Mouse (Mus musculus) hematopoietic stem cell, adult 5-6 weeks (primary cell): ENCODE measurements around the gene Gm20538. TPM values are rescaled to one million over a fixed set of nuclear protein-coding genes. Genes with fewer than 3 reads are reported as not detected.

Experiments used
- ATAC-seq, 2 experiments: fragments of 125-278 bp in 1 of 2; replicated peaks in 1 of 2; 2 replicates each; pipeline ENCODE4 v1.8.0; 2016 to 2017; ENCODE audit warnings: inconsistent platforms in 2 of 2, mild to moderate bottlenecking in 2 of 2, moderate number of reproducible peaks in 2 of 2, low read depth in 1 of 2, moderate TSS enrichment in 1 of 2; ENCODE audit not compliant: low FRiP score in 2 of 2, poor library complexity in 2 of 2, severe bottlenecking in 2 of 2, insufficient read depth in 1 of 2, low TSS enrichment in 1 of 2
- total RNA-seq: library from RNA; stranded (forward); fragments of 172-1452, 232-1000 nt; gene quantifications from 2 replicates; pipeline ENCODE4 v1.2.3, GENCODE M21; 2017

Gene Gm20538
- total RNA-seq, 1 experiment from 2014 or later: not detected

DNA sequence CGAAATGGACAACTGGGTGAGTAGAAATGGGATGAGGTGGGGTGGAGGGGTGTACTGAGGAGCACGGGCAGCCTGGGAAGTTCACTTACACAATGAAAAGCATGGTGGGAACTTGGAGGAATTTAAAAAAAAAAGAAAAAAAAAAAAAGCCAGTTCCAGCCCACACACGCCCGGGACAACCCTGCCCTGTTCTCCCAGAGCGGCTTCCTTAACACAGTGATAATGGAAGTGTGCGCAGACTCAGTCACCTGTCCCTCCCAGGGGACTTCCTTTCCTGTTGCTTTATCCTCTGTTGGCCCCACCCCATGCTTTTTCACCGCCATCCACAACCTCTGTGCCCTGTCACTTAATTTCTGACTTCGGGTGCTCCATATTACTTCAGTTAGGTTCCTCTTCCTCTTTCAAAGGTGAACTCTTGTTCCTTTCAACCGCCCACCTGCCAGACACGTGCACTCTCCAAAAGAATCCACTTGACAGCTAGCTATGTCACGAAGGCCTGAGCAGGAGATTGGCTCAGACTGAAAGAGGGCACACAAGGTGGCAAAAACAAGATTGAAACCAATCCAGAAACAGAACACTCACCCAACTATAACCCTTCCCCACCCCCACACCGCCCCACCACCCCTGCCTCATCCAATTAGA is 42.0 kb downstream of the Gm20538 start:
- ATAC-seq: peak in 1 of 2 experiments; percentile 42; a peak in 1 of 4 replicates

DNA sequence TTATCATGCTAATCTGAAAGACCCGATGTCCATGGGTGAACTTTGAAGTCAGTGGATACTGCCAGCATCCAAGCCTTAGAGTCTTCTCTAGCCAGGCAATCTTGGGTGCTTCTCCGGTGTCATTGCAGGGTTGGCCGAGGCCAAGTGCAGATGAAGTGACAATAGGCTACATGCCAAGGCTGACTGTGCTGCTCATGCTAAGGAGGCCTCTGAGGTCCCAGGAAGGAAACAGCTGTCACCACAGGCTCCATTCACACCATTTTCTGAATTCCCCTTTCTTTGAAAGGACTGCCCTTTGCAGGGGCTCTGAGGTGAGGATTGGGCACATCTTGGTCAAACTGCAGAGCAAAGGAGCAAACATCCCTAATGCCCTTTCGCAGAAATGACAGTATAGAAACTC is 49.9 kb downstream of the Gm20538 start:
- no peak for ATAC-seq

DNA sequence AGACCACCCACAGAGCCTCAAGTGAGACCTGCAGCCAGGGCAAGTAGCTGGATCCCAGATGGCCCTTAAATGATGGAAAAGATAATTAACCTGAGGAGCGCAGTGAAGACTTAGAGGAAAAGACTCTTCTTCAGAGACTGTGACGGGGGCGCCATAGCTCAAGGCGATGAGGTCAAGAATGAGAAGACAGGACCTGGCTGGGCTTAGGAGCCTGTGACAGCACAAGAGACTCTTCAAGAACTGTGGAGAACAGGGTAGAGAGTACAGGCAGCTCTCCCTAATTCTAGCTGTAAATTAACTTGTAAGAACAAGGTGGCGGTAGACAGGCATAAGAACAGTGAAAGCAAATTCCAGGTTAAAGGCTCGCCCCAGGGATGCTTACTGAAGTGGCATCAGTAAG is 50.7 kb downstream of the Gm20538 start:
- no peak for ATAC-seq

DNA sequence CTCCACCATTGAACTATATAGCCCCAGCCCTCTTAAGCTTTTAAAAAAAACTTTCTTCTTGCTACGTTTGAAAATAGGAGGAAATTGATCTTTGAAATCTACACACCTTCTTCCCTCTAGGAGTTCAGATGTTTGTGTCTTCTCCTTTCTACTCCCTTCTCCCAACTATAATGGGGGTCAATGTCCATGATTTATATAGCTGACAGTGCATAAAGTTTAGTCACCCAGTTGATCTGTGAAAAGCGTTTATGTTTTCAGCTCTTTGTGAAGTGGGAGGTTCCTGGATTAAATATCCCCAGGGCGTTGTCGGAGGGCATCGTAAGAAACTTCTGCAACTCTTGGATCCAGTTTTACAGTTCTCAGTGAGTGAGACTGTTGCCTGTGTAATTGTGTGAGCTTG is 52.4 kb downstream of the Gm20538 start:
- ATAC-seq: no peak

DNA sequence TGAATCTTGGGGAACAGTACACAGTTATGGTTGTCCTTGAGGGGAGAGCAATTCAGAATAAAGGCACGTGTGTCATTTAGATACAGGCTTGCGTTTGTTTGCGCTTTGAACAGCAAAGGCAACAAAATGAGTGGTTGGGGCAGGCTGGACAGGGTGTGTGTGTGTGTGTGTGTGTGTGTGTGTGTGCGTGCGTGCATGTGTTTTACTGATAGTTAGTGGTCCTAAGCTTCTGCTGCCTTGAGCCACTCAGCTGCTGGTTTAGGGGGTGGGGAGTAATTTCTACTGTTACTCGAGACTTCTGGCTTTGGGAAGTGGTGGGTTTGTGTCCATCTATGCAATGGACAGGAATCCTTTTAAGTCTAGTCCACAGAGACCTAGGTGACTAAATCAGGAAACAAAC is 53.7 kb downstream of the Gm20538 start:
- no peak for ATAC-seq

DNA sequence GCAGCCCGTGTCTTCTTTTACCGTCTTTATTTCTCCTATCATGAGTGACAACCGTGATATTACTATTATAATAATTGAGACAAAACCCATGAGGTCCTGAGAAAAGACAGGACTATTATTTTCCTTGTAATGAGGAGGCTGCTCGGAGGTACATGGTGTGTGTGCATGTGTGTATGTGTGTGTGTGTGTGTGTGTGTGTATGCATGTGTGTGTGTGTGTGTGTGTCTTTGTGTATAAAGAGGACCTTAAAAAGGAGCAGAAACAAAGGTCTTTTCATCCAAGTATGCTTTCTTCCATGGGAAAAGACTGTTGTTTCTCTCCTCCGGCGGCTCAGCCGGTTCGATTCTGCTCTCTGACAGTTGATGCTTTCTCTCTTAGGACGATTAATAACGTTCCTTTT is 55.7 kb downstream of the Gm20538 start:
- no peak for ATAC-seq

DNA sequence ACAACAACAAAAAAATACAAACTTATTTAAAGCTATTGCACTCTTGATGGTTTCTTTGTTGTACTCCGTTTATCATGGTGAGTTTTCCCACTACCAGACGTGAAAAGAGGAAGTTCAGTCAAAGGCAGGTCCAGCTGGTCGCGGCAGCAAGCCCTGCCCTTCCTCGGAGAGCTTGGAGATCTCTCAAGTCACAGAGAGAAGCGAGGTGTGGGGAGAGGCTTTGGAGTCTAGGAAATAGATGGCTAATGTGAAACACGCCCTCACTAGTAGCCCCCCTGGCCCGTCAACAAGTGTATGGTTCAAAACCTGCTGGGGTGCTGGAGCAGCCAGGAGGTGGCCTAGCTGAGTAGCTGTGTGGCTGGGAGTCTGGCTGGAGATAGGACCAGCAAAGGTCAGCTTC is 56.1 kb downstream of the Gm20538 start:
- peak; percentile 56 to 71; a peak in 3 of 4 replicates for ATAC-seq

Other genes starting within 250 kb of the Gm20538 start
- 0.05 and 0.31 TPM in 2 replicates for gene Scd4, start 219.7 kb downstream of the Gm20538 start, total RNA-seq
- gene Scd1, start 145.0 kb downstream of the Gm20538 start, total RNA-seq: 0.44 and 2.0 TPM in 2 replicates
- not detected in 2 replicates for gene Wnt8b, start 59.4 kb downstream of the Gm20538 start, total RNA-seq
- gene Sec31b, start 7.0 kb downstream of the Gm20538 start, total RNA-seq: 0.88 and 1.6 TPM in 2 replicates
- 153 and 227 TPM in 2 replicates for gene Ndufb8, start 2.6 kb upstream of the Gm20538 start, total RNA-seq
- gene Hif1an, start 10.0 kb upstream of the Gm20538 start, total RNA-seq: 14.6 and 17.6 TPM in 2 replicates
- not detected in 2 replicates for gene Pax2, start 203.2 kb upstream of the Gm20538 start, total RNA-seq